Mouse (Mus musculus) testis, postnatal 14 days (tissue): ENCODE measurements at regions not wholly inside any gene's neighbourhood (a gene's known extent, or its start where the extent isn't known, plus 50 kb on each side); places are given as distances from the start of the nearest gene placed in this dataset.

Source experiments
- DNase-seq: peaks from one replicate; pipeline ENCODE4 v3.0.0; 2021; ENCODE audit warnings: low spot score

DNA sequence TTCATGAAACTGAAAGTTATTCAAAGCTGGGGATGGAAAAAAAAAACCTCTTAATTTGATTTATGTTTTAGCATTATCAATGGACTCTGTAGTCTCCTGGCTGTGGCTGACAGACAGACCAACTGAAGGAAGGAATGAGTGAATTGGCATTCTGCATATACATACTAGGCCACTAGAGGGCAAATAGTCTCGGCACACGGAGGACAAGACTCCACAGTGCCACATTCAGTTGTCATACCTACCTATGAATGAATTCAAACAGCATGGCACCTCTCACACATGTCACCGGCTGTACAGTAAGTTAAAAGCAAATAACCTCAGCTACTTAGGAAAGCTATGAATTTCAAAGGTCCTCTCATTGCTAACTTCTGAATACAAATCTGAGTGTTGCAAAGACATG, 200.5 kb downstream of the Rab11fip2 start:
- no peak for DNase-seq

DNA sequence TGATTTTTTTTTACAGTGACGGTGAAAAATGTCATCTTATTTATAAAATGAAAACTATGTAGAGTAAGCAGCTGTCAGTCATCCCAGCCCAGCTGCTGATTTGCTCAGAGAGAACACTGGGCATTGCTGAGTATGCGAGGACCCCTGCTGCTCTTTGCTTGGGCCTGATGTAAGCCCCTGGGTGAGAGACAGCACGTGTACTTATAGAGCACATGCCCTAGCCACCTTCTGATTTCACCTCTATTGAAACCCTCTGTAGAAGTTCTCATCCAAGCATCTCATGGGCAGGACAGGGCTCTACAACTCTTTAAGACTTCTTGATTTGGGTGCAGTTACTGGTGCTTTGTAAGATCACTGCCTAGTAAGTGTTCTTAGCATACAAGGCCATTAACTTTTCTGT, 182.2 kb downstream of the Rab11fip2 start:
- no peak for DNase-seq

- no peak for DNase-seq
Measured at GRCm38 (mm10) chr19:59784401-59785046, 158.9 kb downstream of the Rab11fip2 start.

DNA sequence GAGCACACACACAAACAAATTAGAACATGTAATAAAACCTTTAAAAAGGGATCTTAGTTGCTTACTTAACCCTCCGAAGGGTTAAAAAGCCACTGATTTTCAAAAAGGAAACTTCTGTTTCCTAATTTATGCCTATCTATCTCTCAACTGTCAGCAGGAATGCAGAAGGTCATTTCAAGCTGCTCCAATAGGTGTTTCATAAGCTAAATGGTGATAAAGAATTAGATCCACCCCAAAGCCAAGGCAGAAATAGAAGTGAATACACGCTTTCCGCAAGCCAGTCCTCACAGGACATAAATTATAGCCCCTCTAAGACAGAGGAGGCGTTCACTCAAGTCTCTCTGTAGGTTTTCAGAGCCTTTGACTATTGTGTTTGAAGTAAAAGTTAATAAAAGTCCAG, 112.2 kb downstream of the Rab11fip2 start:
- no peak for DNase-seq

DNA sequence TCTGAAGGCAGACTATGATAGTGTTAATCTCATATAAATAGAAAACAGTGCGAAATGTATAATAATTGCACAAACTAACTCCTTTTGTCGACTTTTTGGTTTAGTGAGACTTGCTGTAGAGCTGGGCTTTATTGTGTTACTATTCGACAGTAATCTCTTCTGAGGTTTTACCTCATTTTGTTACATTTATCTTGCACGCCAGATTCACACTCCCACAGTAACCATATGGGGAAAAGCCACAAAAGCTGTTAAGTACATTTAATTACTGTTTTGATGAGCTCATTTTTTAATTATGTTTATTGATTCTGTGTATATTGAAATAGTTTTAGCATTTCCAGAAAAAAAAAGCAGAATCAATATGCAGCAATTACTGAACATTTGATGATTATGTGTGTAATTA, 106.3 kb downstream of the Rab11fip2 start:
- DNase-seq = no peak

DNA sequence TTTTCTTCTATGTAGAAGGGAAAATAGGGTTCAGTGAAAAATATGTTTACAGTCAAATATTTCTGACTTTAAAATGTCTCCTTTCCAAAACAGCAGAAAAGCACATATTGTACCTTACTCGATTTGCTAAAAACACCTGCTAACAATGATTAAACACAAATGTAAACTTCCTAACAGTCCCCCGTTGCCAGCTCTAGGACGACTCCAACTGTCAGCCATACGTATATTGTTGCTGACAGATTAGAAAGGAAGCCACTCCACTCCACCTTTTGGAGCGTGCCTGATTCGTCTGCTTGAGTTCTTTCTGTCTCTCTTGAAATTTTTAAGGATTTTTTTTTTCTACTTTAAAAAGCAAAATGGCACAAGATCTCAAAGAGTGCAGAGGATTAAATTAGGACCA, 105.8 kb downstream of the Rab11fip2 start:
- no peak for DNase-seq

DNA sequence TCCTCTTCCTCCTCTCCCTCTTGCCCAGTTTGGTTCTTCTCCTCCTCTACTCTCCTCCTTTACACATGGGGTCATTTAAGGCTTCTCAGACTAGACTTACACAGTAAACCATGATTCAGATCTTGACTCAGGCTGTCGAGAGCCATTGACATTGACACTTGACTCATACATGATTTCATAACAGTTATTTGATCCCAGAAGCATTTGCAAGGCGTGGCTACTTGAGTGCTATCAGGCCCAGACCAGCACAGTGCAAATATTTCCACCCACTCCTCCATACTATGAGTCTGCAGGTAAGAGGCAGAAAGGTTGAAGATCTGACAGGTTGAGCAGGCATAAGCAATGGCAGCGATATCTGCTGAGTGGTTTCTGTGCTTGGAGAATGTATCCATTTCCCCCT, 99.2 kb downstream of the Rab11fip2 start:
- no peak for DNase-seq

DNA sequence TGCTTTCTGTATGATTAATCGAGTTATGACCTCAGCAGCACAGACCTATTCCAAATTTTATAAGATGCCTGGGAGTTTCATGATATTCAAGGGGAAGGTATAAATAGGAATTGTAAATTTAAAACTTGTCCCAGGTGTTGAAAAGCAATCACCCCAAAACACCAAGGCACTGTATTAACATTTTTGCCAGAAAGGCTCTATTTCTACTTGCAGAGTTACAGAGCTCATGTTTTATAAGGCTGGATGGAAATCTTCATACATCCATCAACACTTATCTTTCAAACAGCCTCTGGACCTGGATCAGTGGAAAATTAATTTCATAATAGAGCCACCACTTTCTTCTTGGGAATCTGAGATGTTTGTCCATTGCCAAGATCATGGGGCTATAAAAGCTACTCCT, 96.6 kb downstream of the Rab11fip2 start:
- no peak for DNase-seq

- DNase-seq = no peak
Measured at GRCm38 (mm10) chr19:59850696-59851095, 92.8 kb downstream of the Rab11fip2 start.

GRCm38 (mm10) chr19:59852011-59852738, 91.3 kb downstream of the Rab11fip2 start:
- no peak for DNase-seq
